Mouse (Mus musculus): ENCODE measurements around the gene Bdh2. TPM values are rescaled to one million over a fixed set of nuclear protein-coding genes. Genes with fewer than 3 reads are reported as not detected.

The Bdh2 gene
- polyA plus RNA-seq, 1 experiment from 2014 or later, result 0.58 TPM

DNA sequence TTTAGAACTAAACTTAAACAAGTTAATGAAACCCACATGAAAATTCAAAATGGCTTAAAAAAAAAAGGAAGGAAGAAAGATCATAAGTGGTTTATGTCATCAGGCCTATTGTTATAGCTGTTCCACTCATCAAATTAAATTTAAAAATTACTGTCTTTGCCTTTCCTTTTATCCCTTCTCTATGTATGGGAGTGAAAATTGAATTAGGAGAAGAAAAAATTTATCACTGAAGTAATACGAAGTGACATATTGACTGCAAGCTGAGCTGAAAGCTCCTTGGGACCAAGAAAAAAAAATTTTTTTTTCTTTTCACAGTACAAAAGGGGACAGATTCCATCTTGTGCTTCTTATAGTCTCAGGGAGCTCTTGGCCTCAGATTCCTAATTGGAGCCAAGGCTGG lies 14.5 kb downstream of the Bdh2 start:
- H3K4me1 ChIP-seq (replicated peaks), result no peaks in the 10 kb centered on the region
- WGBS (ENCODE audit: insufficient replicate concordance), result 71% methylated on average over 1 of the region's 1 CpGs
- no peaks in the 10 kb centered on the region for H3K9me3 ChIP-seq (replicated peaks)
- no peak overlapping the region for H3K4me3 ChIP-seq (replicated peaks)
- H3K36me3 ChIP-seq (replicated peaks), result no peaks in the 10 kb centered on the region
- no peak for ATAC-seq (ENCODE audit: insufficient read depth)
- no peak overlapping the region for H3K4me2 ChIP-seq
- no peak overlapping the region for H3K9ac ChIP-seq
- no peak overlapping the region for H3K27ac ChIP-seq (replicated peaks)
- no peaks in the 10 kb centered on the region for H3K27me3 ChIP-seq

DNA sequence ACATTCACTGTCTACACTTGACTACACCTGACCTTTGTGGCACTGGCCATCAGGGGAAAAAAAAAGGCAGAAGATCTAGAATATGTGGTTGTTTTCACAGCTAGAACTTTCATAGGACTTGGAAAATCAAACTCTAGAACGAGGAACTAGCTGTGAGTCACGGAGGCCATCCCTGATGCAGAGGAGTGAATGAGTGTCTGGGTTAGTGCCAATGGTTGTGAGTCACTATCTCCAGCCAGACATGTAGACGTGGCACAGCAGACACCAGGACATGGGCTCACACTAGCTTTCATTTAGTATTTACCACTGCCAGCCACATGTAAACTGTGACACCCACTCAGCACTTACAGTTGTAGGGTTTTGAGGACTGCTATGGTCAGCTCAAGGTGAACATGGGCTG lies 17.5 kb downstream of the Bdh2 start:
- Histone ChIP-seq H3K4me2 (no peak overlapping the region), H3K27me3 (no peaks in the 10 kb centered on the region), H3K36me3 (replicated peaks) (no peaks in the 10 kb centered on the region), H3K27ac (replicated peaks) (no peak overlapping the region), H3K4me1 (replicated peaks) (no peaks in the 10 kb centered on the region), H3K4me3 (replicated peaks) (no peak overlapping the region), H3K9me3 (replicated peaks) (no peaks in the 10 kb centered on the region), H3K9ac (no peak overlapping the region)
- WGBS (ENCODE audit: insufficient replicate concordance), result 43% methylated on average over 3 of the region's 3 CpGs
- no peak for ATAC-seq (ENCODE audit: insufficient read depth)

DNA sequence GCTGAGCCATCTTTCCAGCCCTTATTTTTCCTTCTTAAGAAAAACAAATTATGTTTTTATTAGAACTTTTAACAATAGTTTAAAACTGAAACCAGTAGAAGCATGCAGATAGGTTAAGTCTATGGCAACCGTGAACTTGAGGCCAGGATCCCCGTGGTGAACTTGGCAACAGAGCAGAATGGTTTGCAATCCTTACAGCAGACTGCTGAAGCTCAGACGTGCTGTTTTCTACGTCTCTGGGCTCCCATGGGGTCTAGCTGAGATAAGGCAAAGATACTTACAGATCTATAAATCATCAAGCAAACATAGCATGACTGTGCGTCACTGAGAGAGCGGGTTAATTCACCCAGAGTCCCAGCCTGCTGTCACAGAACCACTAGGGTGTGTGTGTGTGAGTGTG lies 19.1 kb downstream of the Bdh2 start:
- no peaks in the 10 kb centered on the region for H3K9me3 ChIP-seq (replicated peaks)
- no peak for ATAC-seq (ENCODE audit: insufficient read depth)
- 35% methylated on average over 6 of the region's 6 CpGs for WGBS (ENCODE audit: insufficient replicate concordance)
- no peaks in the 10 kb centered on the region for H3K4me1 ChIP-seq (replicated peaks)
- no peak overlapping the region for H3K27ac ChIP-seq (replicated peaks)
- no peak overlapping the region for H3K4me2 ChIP-seq
- H3K36me3 ChIP-seq (replicated peaks), result no peaks in the 10 kb centered on the region
- H3K9ac ChIP-seq, result no peak overlapping the region
- H3K4me3 ChIP-seq (replicated peaks), result no peak overlapping the region
- no peaks in the 10 kb centered on the region for H3K27me3 ChIP-seq

- H3K36me3 ChIP-seq (replicated peaks), result no peaks in the 10 kb centered on the region
- H3K27ac ChIP-seq (replicated peaks), result no peak overlapping the region
- no peak for ATAC-seq (ENCODE audit: insufficient read depth)
- whole genome bisulfite sequencing (ENCODE audit: insufficient replicate concordance), result 47% methylated on average over 6 of the region's 6 CpGs
- peaks cover 3% of the 10 kb centered on the region; the same call in 1 of the 2 replicates for H3K27me3 ChIP-seq
- no peak overlapping the region for H3K9ac ChIP-seq
- no peak overlapping the region for H3K4me3 ChIP-seq (replicated peaks)
- no peak overlapping the region for H3K4me2 ChIP-seq
- no peaks in the 10 kb centered on the region for H3K9me3 ChIP-seq (replicated peaks)
- H3K4me1 ChIP-seq (replicated peaks), result peaks cover 11% of the 10 kb centered on the region; the same call in 1 of the 2 replicates
Measured at GRCm38 (mm10) chr3:135304060-135304459, 23.0 kb downstream of the Bdh2 start.

DNA sequence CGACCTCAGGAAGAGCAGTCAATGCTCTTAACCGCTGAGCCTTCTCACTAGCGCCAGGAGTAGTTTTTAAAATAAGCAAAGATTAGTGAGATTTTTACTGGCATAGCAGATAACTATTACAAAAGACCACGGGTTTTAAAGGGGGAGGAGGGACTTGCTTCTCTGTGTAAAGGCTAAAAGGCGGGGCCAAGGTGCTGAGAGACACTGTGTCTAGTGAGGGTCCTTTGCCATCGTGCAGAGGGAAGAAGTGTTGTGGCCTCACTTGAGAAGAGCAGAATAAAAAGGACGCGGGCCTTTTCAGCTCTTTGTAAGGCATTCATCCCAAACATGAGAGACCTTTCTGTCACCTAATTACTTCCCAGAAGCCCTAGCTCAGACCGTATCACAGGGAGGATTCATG lies 23.5 kb downstream of the Bdh2 start:
- Histone ChIP-seq H3K36me3 (replicated peaks) (no peaks in the 10 kb centered on the region), H3K4me1 (replicated peaks) (peaks cover 11% of the 10 kb centered on the region; the same call in 1 of the 2 replicates), H3K9ac (no peak overlapping the region), H3K27ac (replicated peaks) (no peak overlapping the region), H3K4me3 (replicated peaks) (no peak overlapping the region), H3K27me3 (peaks cover 3% of the 10 kb centered on the region; the same call in 1 of the 2 replicates), H3K9me3 (replicated peaks) (no peaks in the 10 kb centered on the region), H3K4me2 (no peak overlapping the region)
- WGBS (ENCODE audit: insufficient replicate concordance), result 43% methylated on average over 9 of the region's 9 CpGs
- no peak for ATAC-seq (ENCODE audit: insufficient read depth)

DNA sequence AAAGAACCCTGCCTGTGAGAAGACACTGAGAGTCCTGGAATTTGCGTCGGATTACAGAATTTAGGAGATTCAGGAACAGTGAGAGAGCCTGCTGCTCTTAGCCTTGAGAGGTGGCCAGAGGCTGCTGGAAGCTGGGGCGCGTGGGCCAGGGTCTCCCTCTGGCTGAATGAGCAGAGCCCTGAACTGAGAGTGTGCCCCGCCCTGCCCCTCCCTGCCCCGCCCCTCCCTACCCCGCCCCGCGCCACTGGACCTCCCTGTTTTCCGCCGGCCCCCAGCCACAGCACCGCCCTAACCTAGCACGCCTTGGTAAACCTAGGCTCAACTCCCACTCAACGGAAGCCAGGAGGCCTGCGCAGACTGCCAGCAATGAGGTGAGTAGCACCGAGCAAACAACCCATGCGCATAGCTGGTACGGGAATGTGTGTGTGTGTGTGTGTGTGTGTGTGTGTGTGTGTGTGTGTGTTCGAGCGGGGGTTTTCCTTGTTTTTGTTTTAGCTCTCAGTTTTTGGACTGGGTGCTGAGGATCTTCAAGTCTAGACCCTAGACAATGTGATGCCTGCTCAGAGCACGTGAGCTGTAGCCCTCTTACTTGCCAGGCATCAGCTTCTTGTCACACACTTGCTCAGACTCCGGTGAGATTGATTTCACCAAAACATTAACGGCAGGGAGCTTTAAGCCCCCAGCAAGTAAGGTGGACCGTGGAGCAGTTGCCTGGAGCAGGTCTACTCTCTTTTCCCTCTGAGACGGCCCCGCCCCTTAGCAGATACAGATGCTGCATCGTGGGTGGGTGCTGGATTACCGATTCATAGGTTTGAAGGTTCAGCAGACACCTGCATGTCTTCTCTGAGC lies 26.6 kb downstream of the Bdh2 start, which contains the start of gene Slc9b2:
Slc9b2 (plus strand) TSS at position 290 of the 849 bp plus-strand sequence.
- Histone ChIP-seq H3K27me3 (peaks cover 3% of the 10 kb centered on the region; the same call in 1 of the 2 replicates), H3K9ac (no peak within 1 kb of the TSS), H3K9me3 (replicated peaks) (no peaks in the 10 kb centered on the region), H3K27ac (replicated peaks) (no peak within 1 kb of the TSS), H3K4me3 (replicated peaks) (peak within 1 kb of the TSS; percentile 27), H3K4me1 (replicated peaks) (peaks cover 11% of the 10 kb centered on the region; the same call in 1 of the 2 replicates), H3K36me3 (replicated peaks) (no peaks in the 10 kb centered on the region), H3K4me2 (peak within 1 kb of the TSS; percentile 61)
- 7% methylated on average over 28 of the region's 28 CpGs for WGBS (ENCODE audit: insufficient replicate concordance)
- peak; percentile 79 for ATAC-seq (ENCODE audit: insufficient read depth)

- Histone ChIP-seq H3K4me2 (no peak overlapping the region), H3K4me3 (replicated peaks) (no peak overlapping the region), H3K4me1 (replicated peaks) (0 out of 2 replicates have a peak, but pooled peaks cover 2% of the 10 kb centered on the region), H3K9ac (no peak overlapping the region), H3K27me3 (no peaks in the 10 kb centered on the region), H3K9me3 (replicated peaks) (no peaks in the 10 kb centered on the region), H3K27ac (replicated peaks) (no peak overlapping the region), H3K36me3 (replicated peaks) (no peaks in the 10 kb centered on the region)
- WGBS (ENCODE audit: insufficient replicate concordance), result 22% methylated on average over 2 of the region's 2 CpGs
- no peak for ATAC-seq (ENCODE audit: insufficient read depth)
Measured at GRCm38 (mm10) chr3:135312916-135313491, 32.0 kb downstream of the Bdh2 start.

- Histone ChIP-seq H3K4me3 (replicated peaks) (no peak overlapping the region), H3K27me3 (no peaks in the 10 kb centered on the region), H3K4me2 (no peak overlapping the region), H3K9ac (no peak overlapping the region), H3K9me3 (replicated peaks) (no peaks in the 10 kb centered on the region), H3K4me1 (replicated peaks) (no peaks in the 10 kb centered on the region), H3K27ac (replicated peaks) (no peak overlapping the region), H3K36me3 (replicated peaks) (no peaks in the 10 kb centered on the region)
- ATAC-seq (ENCODE audit: insufficient read depth), result no peak
- 49% methylated on average over 2 of the region's 2 CpGs for WGBS (ENCODE audit: insufficient replicate concordance)
Measured at GRCm38 (mm10) chr3:135313727-135314126, 32.7 kb downstream of the Bdh2 start.

DNA sequence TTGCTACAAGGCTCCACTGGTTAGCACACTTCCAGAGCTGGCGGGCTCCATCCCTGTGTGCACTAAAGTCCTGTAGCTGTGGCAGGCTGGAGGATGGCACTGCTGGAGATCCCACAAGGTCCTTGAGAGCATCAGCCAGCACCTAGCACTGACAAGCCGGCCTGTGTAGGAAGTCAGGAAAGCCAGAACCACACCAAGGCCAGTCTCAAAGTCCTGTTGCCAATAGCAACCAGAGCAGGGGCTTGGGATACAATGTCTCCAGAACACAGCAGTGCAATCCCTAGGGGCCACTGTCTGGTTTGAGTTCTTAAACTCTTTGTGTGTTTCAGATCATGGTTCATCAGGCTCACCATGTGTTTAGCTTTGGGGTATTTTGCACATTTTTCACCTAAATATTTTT lies 33.8 kb downstream of the Bdh2 start:
- Histone ChIP-seq H3K4me1 (replicated peaks) (no peaks in the 10 kb centered on the region), H3K4me2 (no peak overlapping the region), H3K27ac (replicated peaks) (no peak overlapping the region), H3K27me3 (no peaks in the 10 kb centered on the region), H3K4me3 (replicated peaks) (no peak overlapping the region), H3K9me3 (replicated peaks) (no peaks in the 10 kb centered on the region), H3K36me3 (replicated peaks) (no peaks in the 10 kb centered on the region), H3K9ac (no peak overlapping the region)
- WGBS (ENCODE audit: insufficient replicate concordance), result 64% methylated on average over 2 of the region's 2 CpGs
- ATAC-seq (ENCODE audit: insufficient read depth), result no peak

DNA sequence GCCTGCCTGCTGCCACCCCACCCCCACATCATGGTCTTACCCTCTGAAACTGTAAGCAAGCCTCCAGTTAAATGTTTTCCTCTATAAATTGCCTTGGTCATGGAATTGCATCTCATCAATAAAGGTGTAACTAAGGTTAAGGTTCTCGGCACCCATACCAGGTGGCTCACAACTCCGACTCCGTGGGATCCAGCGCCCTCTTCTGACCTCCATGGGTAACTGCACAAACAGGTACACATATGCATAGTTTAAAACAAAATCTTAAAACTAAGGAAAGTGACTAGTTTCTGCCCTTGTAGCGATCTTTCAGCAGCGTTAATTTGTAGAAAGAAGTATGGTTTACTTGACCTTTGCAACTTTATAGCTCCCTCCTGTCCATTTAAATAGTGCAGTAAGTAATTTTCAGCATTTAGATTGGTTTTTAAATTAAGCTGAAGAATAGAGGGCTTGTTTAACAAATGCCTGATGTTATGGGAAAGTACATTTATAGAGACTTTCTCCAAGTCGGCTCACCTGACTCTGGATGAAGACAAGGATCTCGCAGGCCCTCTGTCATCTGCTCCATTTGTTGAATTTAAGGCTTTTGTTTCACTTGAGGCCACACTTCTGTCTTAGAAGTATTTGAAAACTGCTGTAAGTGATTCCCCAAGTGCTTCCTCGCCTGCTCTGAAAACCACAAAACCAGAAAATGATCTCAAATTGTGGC lies 34.9 kb downstream of the Bdh2 start:
- H3K9ac ChIP-seq, result no peak overlapping the region
- ATAC-seq (ENCODE audit: insufficient read depth), result no peak
- H3K27ac ChIP-seq (replicated peaks), result no peak overlapping the region
- H3K4me1 ChIP-seq (replicated peaks), result no peaks in the 10 kb centered on the region
- no peaks in the 10 kb centered on the region for H3K27me3 ChIP-seq
- H3K9me3 ChIP-seq (replicated peaks), result no peaks in the 10 kb centered on the region
- H3K4me2 ChIP-seq, result no peak overlapping the region
- H3K36me3 ChIP-seq (replicated peaks), result no peaks in the 10 kb centered on the region
- 70% methylated on average over 9 of the region's 9 CpGs for WGBS (ENCODE audit: insufficient replicate concordance)
- no peak overlapping the region for H3K4me3 ChIP-seq (replicated peaks)

DNA sequence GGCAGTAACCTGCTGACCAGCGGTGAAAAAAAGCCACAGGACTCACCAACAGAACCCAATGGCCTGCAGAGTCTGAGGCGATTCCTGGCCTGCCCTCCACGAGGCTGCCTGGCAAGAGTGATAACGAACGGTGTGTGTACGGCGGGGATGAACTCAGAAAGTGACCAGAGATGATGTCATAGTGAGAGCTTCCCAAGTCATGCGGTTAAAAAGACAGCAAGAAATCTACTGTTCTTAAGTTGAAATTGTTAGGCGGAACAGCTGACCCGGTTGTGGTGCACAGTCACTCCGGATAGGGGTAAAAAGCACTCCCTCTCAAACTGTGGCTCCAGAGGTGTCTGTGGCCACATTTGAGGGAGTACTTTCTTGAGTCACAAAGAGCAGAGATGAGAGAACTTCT lies 37.3 kb downstream of the Bdh2 start:
- H3K9me3 ChIP-seq (replicated peaks), result no peaks in the 10 kb centered on the region
- H3K4me3 ChIP-seq (replicated peaks), result no peak overlapping the region
- H3K4me1 ChIP-seq (replicated peaks), result no peaks in the 10 kb centered on the region
- no peak overlapping the region for H3K9ac ChIP-seq
- H3K36me3 ChIP-seq (replicated peaks), result no peaks in the 10 kb centered on the region
- no peak for ATAC-seq (ENCODE audit: insufficient read depth)
- no peak overlapping the region for H3K27ac ChIP-seq (replicated peaks)
- 65% methylated on average over 11 of the region's 11 CpGs for WGBS (ENCODE audit: insufficient replicate concordance)
- no peaks in the 10 kb centered on the region for H3K27me3 ChIP-seq
- H3K4me2 ChIP-seq, result no peak overlapping the region

Measured in liver, embryonic 15.5 days (tissue).